Mouse (Mus musculus) layer of hippocampus, adult 9-10 months (tissue): ENCODE measurements around the gene Ubac1.
A peak's percentile ranks its signal among the peaks of the same experiment; 100 is the strongest.

Experiments used
- DNase-seq: peaks from one replicate; pipeline ENCODE4 v3.0.0; 2022; ENCODE audit warnings: low spot score

Ubac1 gene

DNA sequence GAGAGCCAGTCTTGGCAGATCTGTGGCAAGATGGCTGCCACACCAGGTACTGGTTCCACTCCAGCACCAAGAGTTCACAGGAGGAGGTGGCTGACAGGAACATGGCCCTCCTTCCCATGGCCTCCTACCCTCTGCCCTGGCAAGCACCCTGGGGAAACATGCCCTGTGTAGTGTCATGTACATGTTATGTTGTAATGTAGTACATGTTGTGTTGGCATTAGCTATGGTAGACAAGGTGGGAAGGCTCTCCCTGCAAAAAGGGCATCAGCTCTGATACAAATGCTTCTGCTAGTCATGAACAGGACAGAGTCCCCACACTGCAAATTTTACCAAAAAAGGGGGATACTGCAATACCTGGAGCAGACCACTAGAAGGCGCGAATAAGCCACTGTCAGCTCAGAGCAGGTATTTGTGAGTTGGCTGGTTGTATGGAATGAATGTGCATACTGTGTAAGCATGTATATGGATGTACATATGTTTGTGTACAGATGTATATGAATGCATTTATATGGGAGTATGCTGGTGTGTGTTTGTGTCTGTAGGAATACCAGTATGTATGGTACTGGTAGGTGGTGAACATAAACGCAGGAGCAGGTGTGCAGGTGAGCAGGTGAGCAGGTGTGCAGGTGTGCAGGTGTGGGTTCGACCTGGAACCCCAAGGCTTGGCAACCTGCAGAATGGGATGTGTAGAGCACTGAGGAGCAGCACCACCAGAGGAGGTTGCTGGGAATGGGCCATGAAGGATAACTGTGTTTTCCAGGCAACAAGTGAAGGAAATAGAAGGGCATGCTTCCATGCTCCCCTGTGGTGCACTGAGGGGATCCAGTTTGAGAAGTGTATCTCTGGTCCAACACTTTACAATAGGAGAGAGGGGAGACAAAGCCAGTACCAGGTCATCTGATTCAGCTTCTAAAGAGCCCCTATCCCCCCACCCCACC lies 2.9 kb upstream of the Ubac1 start:
- DNase-seq = peak; percentile 32

DNA sequence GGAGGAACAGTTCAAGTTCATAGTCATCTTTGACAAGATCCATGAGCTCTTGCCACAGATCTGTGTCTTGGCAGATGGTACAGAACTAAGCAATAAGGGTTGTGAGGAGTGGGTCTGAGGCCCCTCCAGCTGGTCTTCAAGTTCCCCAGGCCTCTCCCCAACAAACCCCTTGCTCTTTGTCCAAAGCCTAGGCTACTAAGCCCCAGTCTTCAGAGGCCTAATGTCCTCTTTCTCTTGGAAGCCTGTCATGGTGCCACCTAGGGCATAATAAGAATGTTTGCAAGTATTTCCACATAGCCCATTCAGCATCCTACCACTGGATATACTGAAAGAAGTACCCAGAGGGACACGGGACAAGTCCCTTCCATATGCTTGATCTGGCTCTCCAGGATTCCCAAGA lies 1.1 kb upstream of the Ubac1 start:
- no peak for DNase-seq

- DNase-seq = no peak
Observed at GRCm38 (mm10) chr2:26022258-26022565, 665 bp upstream of the Ubac1 start.

- peak; percentile 25 for DNase-seq
Observed at GRCm38 (mm10) chr2:26020714-26021560, 610 bp downstream of the Ubac1 start.

GRCm38 (mm10) chr2:26019923-26020322 lies 1.6 kb downstream of the Ubac1 start:
- no peak for DNase-seq

GRCm38 (mm10) chr2:26017326-26017725 lies 4.2 kb downstream of the Ubac1 start:
- DNase-seq = no peak

DNA sequence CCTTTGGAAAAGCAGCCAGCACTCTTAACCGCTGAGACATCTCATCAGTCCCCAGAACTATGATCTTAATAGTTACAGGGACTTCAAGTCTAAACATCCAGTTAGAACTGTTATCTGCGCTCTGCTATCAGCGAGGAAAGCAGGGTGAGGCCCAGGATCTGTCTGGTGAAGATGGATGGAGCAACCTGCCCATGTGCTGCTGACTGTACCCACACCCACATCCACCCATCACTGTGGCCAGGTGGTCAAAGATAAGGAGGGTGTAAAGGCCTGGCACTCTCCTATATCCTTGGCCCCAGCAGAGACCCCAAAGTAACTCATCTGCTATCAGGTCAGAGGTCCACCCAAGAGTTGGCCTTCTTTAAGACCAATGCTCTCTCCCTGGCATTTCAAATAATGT lies 7.9 kb downstream of the Ubac1 start:
- DNase-seq = no peak

GRCm38 (mm10) chr2:26011420-26011819 lies 10.1 kb downstream of the Ubac1 start:
- no peak for DNase-seq

GRCm38 (mm10) chr2:26002001-26002400 lies 19.5 kb downstream of the Ubac1 start:
- DNase-seq = no peak

GRCm38 (mm10) chr2:26001136-26001535 lies 20.4 kb downstream of the Ubac1 start:
- no peak for DNase-seq

DNA sequence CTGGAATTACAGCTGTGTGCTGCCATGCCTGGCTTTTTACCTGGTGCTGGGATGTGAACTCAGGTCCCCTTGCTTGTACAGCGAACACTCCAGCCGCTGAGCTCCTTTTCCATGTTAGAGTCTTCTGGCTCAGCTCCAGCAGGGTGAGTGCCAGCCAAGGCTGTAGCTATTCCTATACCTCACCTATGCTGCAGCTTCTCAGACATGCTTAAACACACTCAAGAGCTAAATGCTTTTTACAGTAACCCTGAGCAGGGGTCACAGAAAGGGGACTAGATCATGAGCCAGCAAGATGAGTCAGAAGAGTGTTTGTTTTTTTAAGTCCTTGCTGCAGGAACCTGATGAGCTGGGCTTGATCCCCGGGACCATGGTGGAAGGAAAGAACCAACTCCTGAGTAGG lies 23.8 kb downstream of the Ubac1 start:
- no peak for DNase-seq

DNA sequence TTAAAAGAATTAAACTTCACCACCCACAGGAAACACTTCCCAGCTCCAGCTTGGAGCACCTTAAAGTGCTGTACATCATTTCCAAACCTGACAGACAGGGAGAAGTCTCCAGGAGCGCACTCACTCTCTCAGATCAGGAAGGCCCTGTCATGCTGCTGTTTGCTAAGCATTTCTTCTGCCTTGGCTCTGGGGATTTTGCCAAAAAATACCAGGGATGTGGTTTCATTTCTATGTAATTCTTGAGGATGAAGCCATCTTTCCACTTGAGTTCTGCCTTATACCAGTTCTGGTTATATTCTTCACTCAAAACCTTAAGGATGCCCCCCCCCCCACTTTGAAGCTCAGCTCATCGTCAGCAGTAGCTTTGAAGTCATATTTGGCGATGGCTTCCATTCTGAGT lies 26.8 kb downstream of the Ubac1 start:
- DNase-seq = no peak

DNA sequence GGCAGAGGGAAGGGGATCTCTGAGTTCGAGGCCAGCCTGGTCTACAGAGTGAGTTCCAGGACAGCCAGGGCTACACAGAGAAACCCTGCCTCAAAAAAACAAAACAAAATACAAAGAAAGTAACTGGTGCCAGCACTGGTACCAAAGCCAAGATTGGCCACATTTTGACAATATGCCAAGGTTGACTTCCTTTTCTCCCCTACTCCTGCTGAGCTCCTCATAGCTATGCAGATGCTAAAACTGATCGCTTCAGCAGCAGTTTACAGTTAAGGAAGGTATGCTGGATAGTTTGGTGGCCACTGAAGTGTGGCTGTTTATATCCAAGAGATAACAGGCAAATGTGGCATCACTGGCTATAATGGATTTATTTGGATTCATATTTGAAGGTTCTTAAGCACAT lies 29.3 kb downstream of the Ubac1 start:
- no peak for DNase-seq

GRCm38 (mm10) chr2:25989651-25990050 lies 31.9 kb downstream of the Ubac1 start:
- no peak for DNase-seq

DNA sequence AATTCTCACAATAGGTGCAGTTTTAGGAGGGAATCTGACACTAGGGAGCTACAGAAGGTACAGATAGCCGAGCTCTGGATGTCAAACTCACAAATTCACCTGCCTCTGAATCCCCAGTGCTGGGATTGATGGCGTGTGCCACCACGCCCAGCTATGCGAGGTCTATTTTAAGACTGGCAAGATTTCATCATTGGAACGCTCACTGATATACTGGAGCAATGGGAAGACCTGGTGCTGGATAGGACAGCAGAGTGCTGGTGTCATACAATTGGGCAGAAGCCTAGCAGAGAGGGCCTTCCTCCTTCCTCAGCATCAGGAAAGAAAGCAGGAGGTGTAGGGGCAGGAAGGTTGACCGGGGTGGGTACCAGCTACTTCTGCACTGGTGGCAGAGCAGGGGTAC lies 33.7 kb downstream of the Ubac1 start:
- DNase-seq = no peak

DNA sequence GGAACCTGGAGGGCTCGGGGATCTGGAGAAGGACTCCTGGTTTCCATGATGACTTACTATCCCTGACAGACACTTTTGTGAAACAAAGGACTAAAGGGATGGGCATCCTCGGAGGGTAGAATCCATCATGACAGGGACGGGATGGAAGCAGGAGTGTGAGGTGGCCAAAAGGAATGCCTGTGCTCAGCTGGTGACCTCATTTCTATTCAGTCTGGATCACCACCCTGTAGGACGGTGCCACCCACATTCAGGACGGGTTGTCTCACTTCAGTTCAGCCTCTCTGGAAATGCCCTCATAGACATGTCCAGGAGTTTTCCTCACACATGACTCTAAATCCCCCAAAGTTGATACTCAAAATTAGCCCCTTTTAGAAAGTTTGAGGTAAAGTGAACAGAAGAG lies 34.9 kb downstream of the Ubac1 start:
- no peak for DNase-seq

DNA sequence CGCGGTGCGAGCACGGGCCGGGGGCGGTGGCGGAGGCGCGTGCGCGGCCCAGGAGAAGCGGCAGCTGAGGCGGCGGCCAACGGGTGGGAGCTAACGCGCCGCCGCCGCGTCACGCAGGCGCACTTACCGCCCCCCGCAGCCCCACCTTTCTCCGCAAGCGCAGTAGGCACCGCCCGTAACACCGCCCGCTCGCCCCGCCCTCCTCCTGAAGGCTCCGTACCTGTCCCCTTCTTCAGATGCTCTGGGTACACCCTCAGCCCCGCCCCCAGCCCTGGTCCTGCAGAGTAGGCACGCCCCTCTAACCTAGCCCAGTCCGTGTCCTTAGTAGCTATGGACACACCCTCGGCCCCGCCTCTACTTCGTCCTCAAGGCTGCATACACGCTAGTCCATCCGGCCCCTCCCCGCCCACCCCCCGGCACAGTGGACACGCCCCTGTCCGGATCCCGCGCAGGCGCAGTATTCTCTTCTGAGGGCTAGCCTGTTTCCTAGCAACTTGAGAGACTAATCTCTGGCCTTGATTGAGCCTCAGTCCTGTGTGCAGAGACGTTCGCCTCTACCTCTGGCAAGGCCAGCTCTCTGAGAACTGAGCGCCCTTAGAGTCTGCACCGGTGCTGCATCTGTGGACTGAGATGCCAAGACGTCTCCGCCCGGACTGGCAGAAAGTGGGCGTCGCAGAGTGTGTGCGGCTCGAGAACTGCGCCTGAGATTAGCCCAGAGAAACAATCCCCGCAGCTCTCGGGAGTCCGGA lies 38.2 kb downstream of the Ubac1 start, which contains the start of gene Camsap1:
Gene Camsap1, minus strand, starts transcription at position 124 of the 749 bp plus-strand sequence.
- DNase-seq = peak; percentile 93

DNA sequence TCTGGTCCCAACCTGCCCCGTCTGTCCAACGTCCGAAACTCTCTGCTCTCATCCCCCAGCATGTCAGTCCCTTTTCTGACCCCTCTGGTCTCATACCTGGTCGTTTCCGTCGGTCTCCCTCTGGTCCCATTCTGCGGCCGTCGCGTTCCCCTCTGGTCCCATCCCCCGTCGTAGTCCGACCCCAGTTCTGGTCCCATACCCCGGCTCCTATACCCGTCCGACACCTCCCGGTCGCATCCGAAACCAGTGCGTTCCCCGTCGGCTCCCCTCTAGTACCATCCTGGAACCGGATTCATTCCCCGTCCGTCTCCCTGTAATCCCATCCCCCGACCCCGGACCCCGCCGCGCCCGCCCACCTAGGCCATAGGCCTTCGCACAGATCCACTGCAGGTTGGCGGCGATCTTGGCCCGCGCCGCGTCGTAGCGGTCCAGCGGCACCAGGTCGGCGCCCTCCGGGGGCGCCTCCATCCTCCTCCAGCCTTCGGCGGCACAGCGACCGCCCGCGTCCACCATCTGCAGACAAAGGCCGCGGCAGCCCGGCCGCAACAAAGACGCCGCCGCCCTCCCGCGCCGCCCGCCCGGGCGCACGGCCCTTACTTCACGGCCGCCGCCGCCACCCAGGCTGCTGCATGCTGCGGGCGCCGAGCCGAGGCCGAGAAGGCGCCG lies 39.0 kb downstream of the Ubac1 start:
- DNase-seq = no peak

DNA sequence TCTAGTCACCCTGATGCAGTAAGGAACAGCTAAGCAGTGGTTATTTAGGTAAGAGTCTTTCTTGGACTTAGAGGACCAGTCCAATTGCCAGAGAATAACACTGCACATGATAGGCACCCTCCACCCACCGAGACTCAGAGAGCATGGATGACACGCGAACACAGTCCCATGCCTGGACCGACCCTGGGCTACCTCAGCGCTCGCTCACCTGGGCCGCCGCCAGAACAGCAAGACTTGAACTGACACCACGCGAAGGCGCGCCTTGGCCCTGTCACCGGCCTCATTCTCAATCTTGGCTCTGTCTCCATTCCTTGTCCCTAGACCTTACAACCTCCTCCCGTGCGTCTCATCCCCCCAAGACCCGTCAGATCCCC lies 39.5 kb downstream of the Ubac1 start:
- no peak for DNase-seq

DNA sequence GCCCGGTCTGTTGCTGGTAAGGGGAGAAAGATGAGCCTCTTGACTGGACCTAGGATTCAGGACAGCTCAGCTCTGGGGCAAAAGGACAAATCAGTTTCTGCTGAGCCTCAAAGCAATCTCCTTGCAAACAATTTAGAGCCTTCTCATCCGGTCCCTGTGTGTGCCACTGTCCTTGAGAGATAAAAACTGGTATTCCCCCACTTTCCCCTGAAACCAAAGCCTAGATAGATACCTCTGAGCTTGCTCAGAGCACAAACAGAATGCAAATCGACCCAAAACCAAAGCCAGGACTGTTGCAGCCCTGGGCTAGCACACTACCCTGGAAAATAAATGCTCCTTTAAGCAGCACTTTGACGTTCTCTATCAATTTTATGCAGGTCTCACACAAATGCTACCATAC lies 42.5 kb downstream of the Ubac1 start:
- no peak for DNase-seq

DNA sequence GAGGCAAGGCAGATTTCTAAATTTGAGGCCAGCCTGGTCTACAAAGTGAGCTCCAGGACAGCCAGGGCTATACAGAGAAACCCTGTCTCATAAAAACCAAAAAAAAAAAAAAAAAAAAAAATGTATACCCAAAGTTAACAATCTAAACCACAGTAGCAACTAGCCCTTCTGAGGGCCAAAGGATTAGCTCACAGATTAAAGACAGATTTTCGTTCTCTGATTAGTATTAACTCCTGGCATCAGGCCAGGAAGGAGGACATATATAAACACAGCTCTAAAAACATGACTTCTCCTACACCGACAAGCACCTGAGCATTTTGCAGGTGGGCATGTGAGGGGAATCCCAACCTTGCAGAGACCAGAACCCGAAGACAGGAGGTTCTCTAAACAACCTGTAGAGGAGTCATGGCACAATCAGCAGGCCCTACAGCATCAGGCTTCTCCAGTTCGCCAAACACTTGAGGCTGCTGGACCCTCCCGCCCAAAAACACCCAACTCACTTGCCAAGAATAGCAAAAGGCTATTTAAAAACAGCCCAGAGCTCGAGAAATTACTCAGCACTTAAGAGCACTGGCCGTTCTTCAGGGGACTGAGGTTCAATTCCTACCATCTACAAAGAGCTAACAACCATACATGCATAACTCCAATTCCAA lies 43.8 kb downstream of the Ubac1 start:
- no peak for DNase-seq
